Mouse (Mus musculus) myocyte (in vitro differentiated cells): ENCODE data around the gene Anapc15. TPM values are rescaled to one million over a fixed set of nuclear protein-coding genes. Genes with fewer than 3 reads are reported as not detected.

Source experiments
- H3K27me3 ChIP-seq: one replicate; pipeline ENCODE4 v1.6.1; 2011; ENCODE audit not compliant: control insufficient read depth, insufficient read depth, insufficient read length
- H3K36me3 ChIP-seq: one replicate; pipeline ENCODE4 v1.6.1; 2011; ENCODE audit not compliant: control insufficient read depth, insufficient read depth
- H3K4me2 ChIP-seq: one replicate; pipeline ENCODE4 v1.6.1; 2011; ENCODE audit warnings: low read depth, control low read depth
- H3K4me3 ChIP-seq: one replicate; pipeline ENCODE4 v1.5.1; 2011; ENCODE audit warnings: mild to moderate bottlenecking, control low read depth, moderate library complexity
- H3K79me2 ChIP-seq: one replicate; pipeline ENCODE4 v1.6.1; 2011; ENCODE audit not compliant: control insufficient read depth, insufficient read depth
- H3ac ChIP-seq: one replicate; pipeline ENCODE4 v1.6.1; 2011; ENCODE audit not compliant: control insufficient read depth, insufficient read length
- CEBPB ChIP-seq: IDR thresholded peaks from 2 replicates; pipeline ENCODE4 v1.6.1; 2011; ENCODE audit warnings: mild to moderate bottlenecking, moderate library complexity; ENCODE audit not compliant: poor library complexity, insufficient read depth, severe bottlenecking
- E2F4 ChIP-seq: IDR thresholded peaks from one replicate; pipeline ENCODE4 v1.6.1; 2011; ENCODE audit warnings: mild to moderate bottlenecking, control low read depth, moderate library complexity; ENCODE audit not compliant: insufficient read depth
- MAX ChIP-seq: IDR thresholded peaks from one replicate; pipeline ENCODE4 v1.6.1; 2011; ENCODE audit warnings: low read depth, mild to moderate bottlenecking, control low read depth
- MYOD1 ChIP-seq, 3 experiments: IDR thresholded peaks; one replicate each; pipeline ENCODE4 v1.6.1; 2011; ENCODE audit warnings: control low read depth in 2 of 3, low read depth in 2 of 3, mild to moderate bottlenecking in 2 of 3, moderate library complexity in 1 of 3; ENCODE audit not compliant: insufficient read length in 2 of 3, control insufficient read depth in 1 of 3
- MYOG ChIP-seq, 3 experiments: IDR thresholded peaks; one replicate each; pipeline ENCODE4 v1.6.1; 2011; ENCODE audit warnings: control low read depth in 2 of 3, low read depth in 2 of 3, mild to moderate bottlenecking in 2 of 3; ENCODE audit not compliant: insufficient read length in 2 of 3, control insufficient read depth in 1 of 3, insufficient read depth in 1 of 3
- POLR2A ChIP-seq: IDR thresholded peaks from one replicate; pipeline ENCODE4 v1.6.1; 2011; ENCODE audit warnings: low read depth, mild to moderate bottlenecking, control low read depth, moderate library complexity; ENCODE audit not compliant: insufficient read length
- POLR2AphosphoS2 ChIP-seq: IDR thresholded peaks from one replicate; pipeline ENCODE4 v1.6.1; 2011; ENCODE audit warnings: low read depth, control low read depth; ENCODE audit not compliant: insufficient read length
- REST ChIP-seq: IDR thresholded peaks from one replicate; pipeline ENCODE4 v1.6.1; 2011; ENCODE audit warnings: mild to moderate bottlenecking, control low read depth, moderate library complexity; ENCODE audit not compliant: insufficient read depth, insufficient read length
- SRF ChIP-seq: IDR thresholded peaks from one replicate; pipeline ENCODE4 v1.6.1; 2011; ENCODE audit warnings: low read depth; ENCODE audit not compliant: control insufficient read depth, insufficient read length
- TCF12 ChIP-seq: IDR thresholded peaks from one replicate; pipeline ENCODE4 v1.6.1; 2011; ENCODE audit warnings: mild to moderate bottlenecking, control low read depth; ENCODE audit not compliant: poor library complexity, insufficient read depth, severe bottlenecking
- TCF3 ChIP-seq: IDR thresholded peaks from one replicate; pipeline ENCODE4 v1.6.1; 2011; ENCODE audit warnings: low read depth, control low read depth; ENCODE audit not compliant: insufficient read length
- USF1 ChIP-seq: IDR thresholded peaks from one replicate; pipeline ENCODE4 v1.6.1; 2011; ENCODE audit warnings: low read depth, mild to moderate bottlenecking, control low read depth, moderate library complexity
- polyA plus RNA-seq: library from polyadenylated mRNA; unstranded; fragments of >200 nt; fragmentation: generic; extraction: Trizol; gene quantifications from one replicate; pipeline ENCODE4 v1.2.1, GENCODE M21; 2012; ENCODE audit warnings: missing spikeins

Gene Anapc15
- polyA plus RNA-seq, 1 experiment = 35.1 TPM

DNA sequence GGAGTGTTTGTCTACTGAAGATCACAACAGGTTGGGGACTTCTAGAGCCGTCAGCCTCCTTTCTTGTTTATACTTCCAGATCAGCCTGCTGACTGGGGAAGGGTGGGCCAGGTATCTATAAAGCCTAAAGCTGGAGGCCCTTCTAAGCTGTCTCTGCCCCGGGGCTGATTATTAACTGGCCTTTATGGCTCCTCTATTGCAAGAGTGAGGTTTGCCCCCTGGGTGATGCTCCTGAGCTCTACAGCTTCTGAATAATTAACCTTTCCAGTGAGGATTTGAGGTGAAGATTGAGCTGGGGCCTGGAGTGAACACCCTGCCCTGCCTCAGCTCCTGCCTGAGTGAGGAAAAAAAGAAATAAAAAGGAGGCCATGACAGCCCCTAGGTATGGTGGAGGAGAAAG lies 7.1 kb downstream of the Anapc15 start, which contains the start of gene Folr1:
Gene Folr1, minus strand, starts transcription at position 160 of the 400 bp plus-strand sequence.
- H3K4me2 ChIP-seq = no peak within 1 kb of the TSS

DNA sequence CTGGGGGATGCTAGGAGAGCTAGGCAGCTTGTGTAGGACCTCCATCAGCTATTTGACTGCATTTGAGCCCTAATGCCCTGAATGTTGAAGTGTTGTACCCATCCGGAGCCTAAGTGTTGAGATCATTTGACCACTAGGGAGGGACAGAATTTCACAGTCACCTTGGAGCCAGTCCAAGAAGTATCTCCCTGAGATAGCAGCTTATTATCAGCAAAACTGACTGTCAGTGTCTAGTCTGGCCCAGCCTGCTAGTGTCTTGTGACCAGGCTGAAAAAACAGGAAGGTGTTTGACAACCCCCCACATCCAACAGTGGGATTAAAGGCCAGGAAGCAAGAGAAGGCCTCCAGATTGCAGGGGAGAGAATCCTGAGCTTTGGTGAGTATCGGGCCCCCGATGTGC lies 7.8 kb downstream of the Anapc15 start:
- TF ChIP-seq CEBPB = no peak
- TF ChIP-seq MAX = no peak
- TF ChIP-seq POLR2AphosphoS2 = no peak
- Histone ChIP-seq H3ac (no peak overlapping the region), H3K36me3 (no peaks in the 10 kb centered on the region), H3K4me3 (no peak overlapping the region), H3K27me3 (no peaks in the 10 kb centered on the region), H3K79me2 (no peaks in the 10 kb centered on the region), H3K4me2 (no peak overlapping the region)

More for the DNA sequence above, 7.1 kb downstream of the Anapc15 start, which contains the start of gene Folr1:
- no peaks in the 10 kb centered on the region for H3K36me3 ChIP-seq
- no peaks in the 10 kb centered on the region for H3K79me2 ChIP-seq
- H3K27me3 ChIP-seq = no peaks in the 10 kb centered on the region
- TF ChIP-seq USF1 = no peak
- no peak for TF ChIP-seq POLR2A
- no peak for TF ChIP-seq CEBPB
- TF ChIP-seq MYOD1 (IDR thresholded peaks at IDR 0.05; ENCODE audit: control insufficient read depth in 1 of 3, insufficient read length in 2 of 3, low read depth in 2 of 3) = no peak
- TF ChIP-seq TCF3 = no peak
- no peak for TF ChIP-seq SRF
- no peak for TF ChIP-seq MAX
- no peak for TF ChIP-seq POLR2AphosphoS2
- no peak for TF ChIP-seq TCF12
- TF ChIP-seq E2F4 = no peak
- TF ChIP-seq MYOG (IDR thresholded peaks at IDR 0.05; ENCODE audit: control insufficient read depth in 1 of 3, insufficient read depth in 1 of 3, insufficient read length in 2 of 3, low read depth in 2 of 3) = no peak
- TF ChIP-seq REST = no peak
- no peak within 1 kb of the TSS for H3ac ChIP-seq
- H3K4me3 ChIP-seq = no peak within 1 kb of the TSS

DNA sequence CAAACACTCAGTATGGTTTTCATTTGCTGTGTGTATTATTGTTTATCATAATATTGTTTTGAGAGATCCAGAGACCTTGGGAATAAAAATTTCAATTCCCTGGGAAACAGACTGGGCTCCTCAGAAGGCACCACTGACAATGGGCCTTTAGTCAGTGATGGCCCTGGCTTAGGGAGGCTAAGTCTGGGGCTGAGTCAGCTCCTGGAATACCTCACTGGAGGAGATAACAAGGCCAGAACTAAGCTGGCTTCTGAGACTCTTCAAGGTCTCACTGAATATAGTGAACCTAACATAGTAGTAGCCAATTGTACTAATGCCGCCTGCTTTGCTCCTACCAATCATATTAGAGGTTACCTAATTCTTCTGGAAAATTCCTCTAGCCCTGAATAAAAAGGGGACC lies 12.5 kb downstream of the Anapc15 start:
- Histone ChIP-seq H3K27me3 (no peaks in the 10 kb centered on the region), H3ac (no peak overlapping the region), H3K4me2 (no peak overlapping the region), H3K79me2 (no peaks in the 10 kb centered on the region), H3K36me3 (no peaks in the 10 kb centered on the region), H3K4me3 (no peak overlapping the region)
- no peak for TF ChIP-seq SRF
- TF ChIP-seq USF1 = no peak
- no peak for TF ChIP-seq E2F4
- no peak for TF ChIP-seq MYOD1 (IDR thresholded peaks at IDR 0.05; ENCODE audit: control insufficient read depth in 1 of 3, insufficient read length in 2 of 3, low read depth in 2 of 3)
- no peak for TF ChIP-seq TCF3
- TF ChIP-seq CEBPB = no peak
- no peak for TF ChIP-seq MAX
- no peak for TF ChIP-seq POLR2A
- no peak for TF ChIP-seq MYOG (IDR thresholded peaks at IDR 0.05; ENCODE audit: control insufficient read depth in 1 of 3, insufficient read depth in 1 of 3, insufficient read length in 2 of 3, low read depth in 2 of 3)
- TF ChIP-seq TCF12 = no peak
- no peak for TF ChIP-seq REST
- no peak for TF ChIP-seq POLR2AphosphoS2

DNA sequence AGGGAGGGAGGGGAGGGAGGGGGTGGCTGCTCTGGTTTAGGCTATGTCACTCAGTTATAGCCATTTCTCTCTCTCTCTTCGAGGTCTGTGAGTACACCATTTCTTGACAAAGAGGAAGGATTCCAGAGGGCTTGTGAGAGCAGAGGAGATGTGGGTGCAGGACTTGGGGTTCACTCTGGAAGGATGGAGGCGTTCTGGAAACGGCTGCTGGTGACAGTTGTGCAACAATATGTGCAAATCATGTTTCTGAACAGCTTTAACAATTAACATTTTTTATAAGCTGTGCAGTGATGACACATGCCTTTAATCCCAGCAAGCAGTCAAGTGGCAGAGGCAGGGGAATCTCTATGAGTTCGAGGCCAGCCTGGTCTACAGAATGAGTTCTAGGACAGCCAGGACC lies 17.3 kb downstream of the Anapc15 start:
- H3K36me3 ChIP-seq = no peaks in the 10 kb centered on the region
- H3K27me3 ChIP-seq = no peaks in the 10 kb centered on the region
- no peak overlapping the region for H3K4me2 ChIP-seq
- TF ChIP-seq POLR2AphosphoS2 (no peak), TCF12 (no peak), REST (no peak), SRF (no peak), MAX (no peak), MYOG (IDR thresholded peaks at IDR 0.05; ENCODE audit: control insufficient read depth in 1 of 3, insufficient read depth in 1 of 3, insufficient read length in 2 of 3, low read depth in 2 of 3) (no peak), MYOD1 (IDR thresholded peaks at IDR 0.05; ENCODE audit: control insufficient read depth in 1 of 3, insufficient read length in 2 of 3, low read depth in 2 of 3) (no peak), USF1 (no peak), CEBPB (no peak), TCF3 (no peak), POLR2A (no peak), E2F4 (no peak)
- H3ac ChIP-seq = no peak overlapping the region
- H3K4me3 ChIP-seq = no peak overlapping the region
- H3K79me2 ChIP-seq = no peaks in the 10 kb centered on the region

DNA sequence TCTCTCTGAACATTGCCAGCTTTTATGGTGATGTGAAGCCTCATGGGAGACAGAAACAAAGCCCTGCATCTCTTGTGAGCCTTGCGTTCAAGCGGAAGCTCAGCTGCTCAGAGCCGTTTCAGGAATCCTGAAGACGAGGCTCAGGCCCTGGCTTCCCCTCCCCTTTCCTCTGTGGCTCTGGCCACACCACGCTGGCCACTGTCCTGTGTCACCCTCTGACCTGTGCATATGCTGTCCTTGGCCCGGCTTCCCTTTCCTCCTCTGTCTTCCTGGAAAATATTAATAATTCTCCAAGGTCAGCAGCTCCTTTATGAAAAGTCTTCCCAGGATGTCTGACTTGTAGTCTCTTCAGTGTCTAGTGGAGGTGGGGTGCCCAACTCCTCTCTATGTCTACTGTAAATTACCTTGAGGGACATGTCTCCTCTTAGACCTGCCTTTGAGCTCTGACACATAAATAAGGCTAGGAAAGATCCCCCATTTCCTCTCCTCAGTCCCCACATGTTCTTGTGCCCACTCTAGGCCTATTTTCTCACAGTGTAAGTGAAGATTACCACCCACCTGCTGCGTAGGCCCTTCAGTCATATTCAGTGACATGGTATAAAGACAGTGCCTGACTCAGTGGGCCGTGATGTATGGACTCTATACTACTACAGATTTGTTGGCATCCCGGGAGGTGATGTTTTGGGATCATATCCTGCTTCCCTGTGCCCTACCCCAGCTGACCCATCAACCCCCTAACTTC lies 19.1 kb downstream of the Anapc15 start:
- H3K4me2 ChIP-seq = no peak overlapping the region
- H3K79me2 ChIP-seq = no peaks in the 10 kb centered on the region
- H3K4me3 ChIP-seq = no peak overlapping the region
- H3K27me3 ChIP-seq = no peaks in the 10 kb centered on the region
- no peaks in the 10 kb centered on the region for H3K36me3 ChIP-seq
- no peak for TF ChIP-seq TCF12
- no peak for TF ChIP-seq MAX
- no peak overlapping the region for H3ac ChIP-seq
